Mouse (Mus musculus) forebrain, embryonic 14.5 days (tissue): Measurements from ENCODE around the gene Stk4. TPM values are rescaled to one million over a fixed set of nuclear protein-coding genes. Genes with fewer than 3 reads are reported as not detected.

ENCODE experiments used
- ATAC-seq: fragments of 200-750 bp; cut with Nextera tagmentation; 2 replicates; pipeline ENCODE4 v1.8.0; 2017; ENCODE audit warnings: mild to moderate bottlenecking, moderate library complexity
- DNase-seq: peaks from one replicate; pipeline ENCODE4 v3.0.0-alpha.2; 2015; ENCODE audit warnings: low spot score
- H3K27ac ChIP-seq: fragments of 300-500 bp; sonication (generic); 2 replicates; pipeline ENCODE4 v1.5.1; 2014; ENCODE audit warnings: low read depth, mild to moderate bottlenecking, control low read depth, low read length, moderate library complexity
- H3K27me3 ChIP-seq: fragments of 300-500 bp; sonication (generic); replicated peaks from 2 replicates; pipeline ENCODE4 v1.6.1; 2014; ENCODE audit warnings: low read length, control low read depth, mixed read lengths; ENCODE audit not compliant: control insufficient read depth, insufficient read depth
- H3K36me3 ChIP-seq: fragments of 300-500 bp; sonication (generic); 2 replicates; pipeline ENCODE4 v1.6.1; 2014; ENCODE audit warnings: low read length, control low read depth; ENCODE audit not compliant: control insufficient read depth, insufficient read depth
- H3K4me1 ChIP-seq: fragments of 300-500 bp; sonication (generic); 2 replicates; pipeline ENCODE4 v1.6.1; 2014; ENCODE audit warnings: antibody characterized with exemption, low read length, control low read depth; ENCODE audit not compliant: control insufficient read depth, insufficient read depth
- H3K4me2 ChIP-seq: fragments of 300-500 bp; sonication (generic); 2 replicates; pipeline ENCODE4 v1.6.1; 2014; ENCODE audit warnings: mild to moderate bottlenecking, control low read depth, low read length
- H3K4me3 ChIP-seq: fragments of 300-500 bp; sonication (generic); 2 replicates; pipeline ENCODE4 v1.5.1; 2014; ENCODE audit warnings: low read depth, low read length, control low read depth
- H3K9ac ChIP-seq: fragments of 300-500 bp; sonication (generic); 2 replicates; pipeline ENCODE4 v1.6.1; 2014; ENCODE audit warnings: mild to moderate bottlenecking, low read length, control low read depth, moderate library complexity
- H3K9me3 ChIP-seq: fragments of 300-500 bp; sonication (generic); replicated peaks from 2 replicates; pipeline ENCODE4 v1.6.1; 2016; ENCODE audit warnings: low read length, control low read depth, mixed read lengths; ENCODE audit not compliant: control insufficient read depth
- WGBS: fragments of 180-500 bp; shearing (Covaris S2); extraction: QIAGEN DNeasy Blood & Tissue Kit; methylation state at CpG from one replicate; pipeline ENCODE4 v1.1.7; 2014; 5-methylcytosine and 5-hydroxymethylcytosine counted together
- polyA plus RNA-seq: library from polyadenylated mRNA; unstranded; fragments of >200 nt; fragmentation: Nextera tagmentation; extraction: Ambion mirVana; gene quantifications from 2 replicates; pipeline ENCODE4 v1.2.1, GENCODE M21; 2014

The Stk4 gene
- polyA plus RNA-seq, 1 experiment from 2014 or later: 36.2 TPM

DNA sequence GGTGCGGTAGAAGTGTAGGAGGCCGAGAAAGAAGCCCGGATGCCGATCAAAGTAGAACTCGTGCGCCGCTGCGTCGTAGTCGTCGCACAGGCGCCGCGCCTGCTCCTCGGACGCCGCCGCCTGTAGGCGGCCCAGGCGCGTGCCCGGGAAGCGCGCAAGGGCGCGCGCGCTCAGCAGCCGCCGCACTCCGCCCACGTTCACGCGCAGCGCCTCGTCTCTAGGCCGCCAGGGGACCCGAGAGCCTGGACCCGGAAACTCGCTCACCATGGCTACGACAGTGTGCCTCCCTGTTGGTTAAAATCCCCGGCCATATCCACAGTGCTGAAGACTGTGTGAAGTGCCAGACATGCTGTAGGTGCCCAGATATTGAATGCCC, 98.4 kb downstream of the Stk4 start:
- Histone ChIP-seq H3K4me1 (0 out of 2 replicates have a peak, but pooled peaks cover 3% of the 10 kb centered on the region), H3K9me3 (no peaks in the 10 kb centered on the region), H3K4me3 (peak overlapping the region; percentile 28), H3K27ac (no peak overlapping the region), H3K9ac (no peak overlapping the region), H3K27me3 (peaks cover 60% of the 10 kb centered on the region), H3K4me2 (peak overlapping the region; percentile 51), H3K36me3 (no peaks in the 10 kb centered on the region)
- WGBS: 12% methylated on average over 41 of the region's 42 CpGs
- ATAC-seq (peak; percentile 44; the same call in 1 of the 2 replicates), DNase-seq (peak; percentile 39)

DNA sequence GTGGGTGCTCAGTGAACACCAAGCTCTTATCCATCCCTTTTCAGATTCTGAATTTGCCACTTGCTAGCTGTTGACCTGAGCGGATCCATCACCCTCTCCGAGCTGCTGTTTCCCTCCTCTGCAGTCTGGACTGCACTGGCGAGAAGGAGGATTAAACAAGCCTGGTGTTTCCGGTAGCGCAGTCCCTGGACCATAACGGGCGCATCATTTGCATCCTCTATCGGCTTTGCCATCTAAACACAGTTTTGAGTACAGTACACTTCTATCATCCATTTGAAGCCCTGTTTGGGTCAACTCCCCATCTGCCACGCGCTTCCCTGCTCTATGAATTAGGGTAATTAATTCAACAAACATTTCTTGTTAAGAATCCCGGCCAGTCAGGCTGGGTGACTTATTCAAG, 100.2 kb downstream of the Stk4 start:
- Histone ChIP-seq H3K4me1 (0 out of 2 replicates have a peak, but pooled peaks cover 3% of the 10 kb centered on the region), H3K36me3 (no peaks in the 10 kb centered on the region), H3K27ac (no peak overlapping the region), H3K27me3 (peaks cover 60% of the 10 kb centered on the region), H3K4me3 (no peak overlapping the region), H3K9me3 (no peaks in the 10 kb centered on the region), H3K9ac (no peak overlapping the region; the same call in 1 of the 2 replicates), H3K4me2 (peak overlapping the region; percentile 12; the same call in 1 of the 2 replicates)
- DNase-seq: no peak
- WGBS: 2% methylated on average over 11 of the region's 11 CpGs
- ATAC-seq: no peak

DNA sequence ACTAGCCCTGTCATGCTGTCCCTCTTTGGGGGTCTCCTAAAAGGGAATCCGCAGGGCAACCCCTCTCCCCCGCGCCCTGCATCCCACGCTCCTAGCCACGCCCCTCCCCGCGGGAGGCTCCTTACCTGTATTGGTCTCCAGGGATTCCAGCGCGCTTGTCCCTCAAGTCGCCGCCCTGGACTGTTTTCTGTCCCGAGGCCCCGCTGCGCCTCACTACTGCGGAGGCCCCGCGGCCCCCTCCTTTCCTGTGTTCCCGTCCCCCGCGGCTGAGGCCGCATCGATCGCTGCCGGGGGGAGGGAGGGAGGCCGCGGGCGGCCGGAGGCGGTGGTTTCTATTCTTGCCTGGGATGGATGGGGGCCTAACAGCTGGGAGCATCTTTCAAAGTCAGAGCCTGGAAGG, 100.8 kb downstream of the Stk4 start, which contains the start of gene Kcns1:
TSS of gene Kcns1 (minus strand) at position 212 of the 400 bp plus-strand sequence.
- 0 out of 2 replicates have a peak, but pooled peaks cover 3% of the 10 kb centered on the region for H3K4me1 ChIP-seq
- peaks cover 60% of the 10 kb centered on the region for H3K27me3 ChIP-seq
- DNase-seq: peak; percentile 11
- no peak within 1 kb of the TSS for H3K27ac ChIP-seq
- ATAC-seq: no peak
- H3K36me3 ChIP-seq: no peaks in the 10 kb centered on the region
- no peaks in the 10 kb centered on the region for H3K9me3 ChIP-seq
- WGBS: 1% methylated on average over 29 of the region's 29 CpGs
- H3K4me2 ChIP-seq: peak within 1 kb of the TSS; percentile 53
- peak within 1 kb of the TSS; percentile 46 for H3K9ac ChIP-seq
- peak within 1 kb of the TSS; percentile 27 for H3K4me3 ChIP-seq

DNA sequence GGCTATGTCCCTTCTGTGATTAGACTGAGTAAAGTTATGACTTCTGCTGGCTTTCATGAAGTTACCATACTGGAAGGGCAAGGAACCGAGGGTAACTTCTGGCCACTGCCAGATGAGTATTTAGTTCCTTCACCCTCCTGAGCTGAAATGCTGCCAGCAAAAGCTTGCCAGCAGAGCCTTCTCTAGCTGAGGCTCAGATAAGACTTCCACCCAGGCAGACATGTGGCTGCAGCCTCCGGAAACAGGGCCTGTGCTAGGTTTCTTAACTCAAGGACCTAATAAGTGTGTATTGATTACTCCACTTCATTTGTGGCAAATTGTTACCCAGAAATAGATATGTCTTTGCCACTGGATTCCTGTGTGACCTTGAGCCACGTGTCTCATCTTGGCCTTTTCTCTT, 103.3 kb downstream of the Stk4 start:
- Histone ChIP-seq H3K27ac (no peak overlapping the region), H3K4me3 (no peak overlapping the region), H3K27me3 (peaks cover 40% of the 10 kb centered on the region), H3K36me3 (no peaks in the 10 kb centered on the region), H3K4me2 (no peak overlapping the region), H3K4me1 (0 out of 2 replicates have a peak, but pooled peaks cover 3% of the 10 kb centered on the region), H3K9me3 (no peaks in the 10 kb centered on the region), H3K9ac (no peak overlapping the region)
- DNase-seq (no peak), ATAC-seq (no peak)
- WGBS: 71% methylated on average over 3 of the region's 3 CpGs

DNA sequence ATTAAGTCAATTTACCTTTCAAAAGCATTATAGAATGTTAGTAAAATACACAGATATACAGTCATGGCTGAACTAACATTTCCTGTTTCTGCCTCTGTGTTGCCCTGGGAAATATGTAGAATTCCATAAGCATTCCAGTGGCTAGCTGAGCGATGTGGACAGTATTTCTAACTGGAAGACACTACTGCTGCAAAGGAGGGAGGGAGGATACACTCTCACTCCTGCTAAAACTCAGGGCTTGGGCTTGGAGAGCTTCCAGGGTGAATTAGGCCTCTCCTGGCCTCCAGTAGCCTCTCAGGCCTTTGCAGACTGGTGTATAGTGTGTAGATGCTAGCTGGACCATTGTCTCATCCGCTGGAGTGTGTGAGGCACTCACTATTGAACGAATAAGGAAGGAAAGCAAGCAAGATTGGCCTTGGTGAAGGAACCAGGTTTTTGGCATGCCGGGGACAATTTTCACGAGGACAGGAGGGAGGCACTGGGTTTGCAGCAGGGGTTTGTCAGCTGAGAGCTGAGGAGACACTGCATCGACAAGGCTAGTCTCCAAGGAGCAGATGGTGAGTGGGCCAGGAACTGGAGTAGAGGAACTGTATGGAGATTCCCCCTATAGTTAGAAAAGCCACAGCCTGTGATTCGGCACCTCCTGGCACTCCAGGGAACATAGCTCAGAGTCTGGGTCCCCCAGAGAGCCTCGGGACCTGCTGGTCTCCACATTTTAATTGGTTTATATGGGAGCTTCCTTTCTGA, 104.7 kb downstream of the Stk4 start:
- DNase-seq (no peak), ATAC-seq (no peak)
- Histone ChIP-seq H3K4me1 (0 out of 2 replicates have a peak, but pooled peaks cover 3% of the 10 kb centered on the region), H3K9ac (no peak overlapping the region), H3K4me3 (no peak overlapping the region), H3K9me3 (no peaks in the 10 kb centered on the region), H3K4me2 (no peak overlapping the region), H3K36me3 (no peaks in the 10 kb centered on the region), H3K27ac (no peak overlapping the region), H3K27me3 (peaks cover 26% of the 10 kb centered on the region)
- WGBS: 72% methylated on average over 8 of the region's 8 CpGs

DNA sequence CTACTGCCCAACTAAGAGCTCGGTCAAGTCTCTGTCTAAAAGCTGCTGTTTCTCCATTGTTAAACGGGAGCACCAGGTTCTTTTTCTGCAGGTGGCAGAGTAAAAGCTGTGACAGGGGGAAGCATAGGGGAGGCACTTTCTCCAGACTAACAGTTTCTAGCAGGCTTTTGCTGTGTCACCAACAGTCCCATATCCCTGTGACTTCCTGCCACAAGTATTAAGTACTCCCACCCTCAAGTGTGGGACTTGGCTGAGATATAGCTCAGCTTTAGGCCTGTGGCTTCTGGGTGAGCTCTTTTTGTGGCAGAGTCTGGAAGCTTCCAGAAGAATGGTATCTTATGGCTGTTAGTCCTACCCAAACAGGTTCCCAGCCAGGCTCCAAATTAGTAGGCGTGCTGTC, 105.7 kb downstream of the Stk4 start:
- WGBS: 58% methylated on average over 3 of the region's 3 CpGs
- Histone ChIP-seq H3K27me3 (peaks cover 16% of the 10 kb centered on the region), H3K4me1 (0 out of 2 replicates have a peak, but pooled peaks cover 2% of the 10 kb centered on the region), H3K4me3 (no peak overlapping the region), H3K4me2 (no peak overlapping the region), H3K9me3 (no peaks in the 10 kb centered on the region), H3K27ac (no peak overlapping the region), H3K36me3 (no peaks in the 10 kb centered on the region), H3K9ac (no peak overlapping the region)
- ATAC-seq (no peak), DNase-seq (no peak)

DNA sequence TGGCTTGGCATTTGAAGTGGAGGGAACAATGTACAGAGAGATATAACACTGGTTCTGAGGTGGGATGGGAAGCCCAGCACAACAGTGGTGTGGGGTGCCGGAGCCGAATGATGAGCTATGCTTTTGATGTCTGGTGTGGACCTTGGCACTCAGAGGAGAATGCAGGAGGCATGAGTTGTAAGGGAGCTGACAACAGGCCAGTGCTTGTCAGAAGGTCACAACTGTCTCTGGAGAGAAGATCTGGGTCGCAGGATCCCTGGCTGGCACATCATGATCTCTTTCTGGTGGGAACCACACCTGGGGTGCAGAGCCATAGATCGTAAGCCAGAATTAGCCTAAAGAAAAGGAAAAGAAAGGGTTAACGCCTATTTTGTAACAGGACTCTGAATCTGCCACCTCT, 107.7 kb downstream of the Stk4 start:
- 88% methylated on average over 5 of the region's 5 CpGs for WGBS
- Histone ChIP-seq H3K27me3 (0 out of 2 replicates have a peak, but pooled peaks cover 4% of the 10 kb centered on the region), H3K4me3 (no peak overlapping the region), H3K27ac (no peak overlapping the region), H3K9ac (no peak overlapping the region), H3K4me1 (no peaks in the 10 kb centered on the region), H3K4me2 (no peak overlapping the region), H3K36me3 (no peaks in the 10 kb centered on the region), H3K9me3 (no peaks in the 10 kb centered on the region)
- ATAC-seq (no peak), DNase-seq (no peak)

DNA sequence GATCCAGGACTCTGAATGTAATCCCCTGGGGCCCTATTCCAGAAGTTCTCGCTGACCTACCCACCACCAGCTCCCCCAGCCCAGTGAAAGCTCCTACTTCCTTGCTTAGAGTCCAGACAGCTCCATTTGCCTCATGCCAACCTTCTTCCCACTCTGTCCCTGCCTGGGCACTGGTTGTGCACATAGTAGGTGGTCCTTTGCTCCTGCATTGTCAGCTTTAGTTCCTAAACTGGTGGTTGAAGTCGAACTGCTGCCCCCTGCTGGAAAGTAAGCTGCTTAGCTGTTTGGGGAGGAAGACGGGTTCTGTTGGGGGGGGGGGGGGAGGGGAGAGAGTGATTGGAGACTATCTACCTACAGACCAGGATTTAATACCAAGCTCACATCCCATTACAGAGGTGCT, 110.0 kb downstream of the Stk4 start:
- ATAC-seq: no peak
- H3K4me1 ChIP-seq: no peaks in the 10 kb centered on the region
- no peaks in the 10 kb centered on the region for H3K9me3 ChIP-seq
- no peak overlapping the region for H3K4me2 ChIP-seq
- no peak overlapping the region for H3K27ac ChIP-seq
- DNase-seq: peak; percentile 20
- 38% methylated on average over 3 of the region's 3 CpGs for WGBS
- no peak overlapping the region for H3K9ac ChIP-seq
- no peaks in the 10 kb centered on the region for H3K27me3 ChIP-seq
- H3K36me3 ChIP-seq: no peaks in the 10 kb centered on the region
- no peak overlapping the region for H3K4me3 ChIP-seq

DNA sequence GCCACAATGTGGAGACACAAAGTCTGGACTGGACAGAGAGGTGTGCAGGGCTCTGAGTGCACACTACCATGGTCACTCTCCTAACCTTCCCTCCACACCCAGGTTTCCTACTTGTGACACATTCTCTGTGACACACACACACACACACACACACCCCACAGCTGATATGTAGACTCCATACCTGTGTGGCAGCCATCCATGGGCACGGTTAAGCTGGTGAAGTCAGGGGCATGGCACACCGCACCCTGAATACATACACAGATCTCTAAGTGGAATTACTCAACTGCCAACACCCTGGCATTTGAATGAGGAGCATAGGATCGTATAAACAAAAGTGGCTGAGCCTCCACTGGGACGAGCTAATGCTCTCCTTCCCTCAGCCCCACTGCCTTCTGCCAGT, 110.6 kb downstream of the Stk4 start:
- no peak overlapping the region for H3K9ac ChIP-seq
- no peak overlapping the region for H3K4me3 ChIP-seq
- no peaks in the 10 kb centered on the region for H3K9me3 ChIP-seq
- ATAC-seq: no peak
- WGBS: 84% methylated on average over 4 of the region's 4 CpGs
- no peaks in the 10 kb centered on the region for H3K36me3 ChIP-seq
- no peak for DNase-seq
- no peak overlapping the region for H3K27ac ChIP-seq
- H3K4me1 ChIP-seq: no peaks in the 10 kb centered on the region
- H3K27me3 ChIP-seq: no peaks in the 10 kb centered on the region
- no peak overlapping the region for H3K4me2 ChIP-seq
